Mouse (Mus musculus): Measurements from ENCODE around the gene Ggt1. TPM values are rescaled to one million over a fixed set of nuclear protein-coding genes. Genes with fewer than 3 reads are reported as not detected.
A peak's percentile ranks its signal among the peaks of the same experiment; 100 is the strongest.

Ggt1 gene
- polyA plus RNA-seq, 1 experiment, result 0.33 TPM

GRCm38 (mm10) chr10:75633048-75633447 lies 71.6 kb downstream of the Ggt1 start:
- no peak for DNase-seq (ENCODE audit: low spot score)

- no peak for DNase-seq (ENCODE audit: low spot score)
Observed at GRCm38 (mm10) chr10:75633576-75634139, 72.3 kb downstream of the Ggt1 start.

- DNase-seq (ENCODE audit: low spot score), result peak; percentile 15
Observed at GRCm38 (mm10) chr10:75634610-75635009, 73.2 kb downstream of the Ggt1 start.

- no peak for DNase-seq (ENCODE audit: low spot score)
Observed at GRCm38 (mm10) chr10:75635019-75635692, 73.8 kb downstream of the Ggt1 start.

- peak; percentile 80 for DNase-seq (ENCODE audit: low spot score)
Observed at GRCm38 (mm10) chr10:75635693-75636055, 74.3 kb downstream of the Ggt1 start.

Other genes with a start within 250 kb of the Ggt1 start
- gene Adora2a, start 244.7 kb upstream of the Ggt1 start, polyA plus RNA-seq (2012; rRNA removed), result 2.0 and 2.1 TPM in 2 replicates
- gene Upb1, start 160.5 kb upstream of the Ggt1 start, polyA plus RNA-seq (2012; rRNA removed), result 0.90 and 1.0 TPM in 2 replicates
- gene Snrpd3, start 44.1 kb upstream of the Ggt1 start, polyA plus RNA-seq (2012; rRNA removed), result 52.9 and 60.3 TPM in 2 replicates
- 13.4 and 16.2 TPM in 2 replicates for gene Gucd1, start 43.6 kb upstream of the Ggt1 start, polyA plus RNA-seq (2012; rRNA removed)
- 4.7 and 7.5 TPM in 2 replicates for gene Lrrc75b, start 1.3 kb upstream of the Ggt1 start, polyA plus RNA-seq (2012; rRNA removed)
- 8.6 and 10.5 TPM in 2 replicates for gene Ggt5, start 27.7 kb downstream of the Ggt1 start, polyA plus RNA-seq (2012; rRNA removed)
- 57.5 and 76.1 TPM in 2 replicates for gene Susd2, start 82.4 kb downstream of the Ggt1 start, polyA plus RNA-seq (2012; rRNA removed)
- gene Cabin1, start 202.7 kb downstream of the Ggt1 start, polyA plus RNA-seq (2012; rRNA removed), result 32.9 and 41.2 TPM in 2 replicates
- 54.4 and 60.6 TPM in 2 replicates for gene Ddt, start 211.8 kb downstream of the Ggt1 start, polyA plus RNA-seq (2012; rRNA removed)
- gene Gm20441, start 219.3 kb downstream of the Ggt1 start, polyA plus RNA-seq (2012; rRNA removed), result 0.40 and 0.74 TPM in 2 replicates
- gene Gstt3, start 219.8 kb downstream of the Ggt1 start, polyA plus RNA-seq (2012; rRNA removed), result 130 and 148 TPM in 2 replicates
- 160 and 208 TPM in 2 replicates for gene Gstt1, start 237.0 kb downstream of the Ggt1 start, polyA plus RNA-seq (2012; rRNA removed)